Mouse (Mus musculus) forebrain, embryonic 11.5 days (tissue): ENCODE measurements around the gene Xylb. TPM values are rescaled to one million over a fixed set of nuclear protein-coding genes. Genes with fewer than 3 reads are reported as not detected.

Source experiments
- ATAC-seq: fragments of 200-750 bp; cut with Nextera tagmentation; replicated peaks from 2 replicates; pipeline ENCODE4 v1.8.0; 2017; ENCODE audit warnings: moderate TSS enrichment; ENCODE audit not compliant: low FRiP score
- DNase-seq: peaks from one replicate; pipeline ENCODE4 v3.0.0-alpha.2; 2017; ENCODE audit warnings: low spot score
- H3K27ac ChIP-seq: fragments of 300-500 bp; sonication (generic); 2 replicates; pipeline ENCODE4 v1.5.1; 2014; ENCODE audit warnings: low read depth, low read length
- H3K27me3 ChIP-seq: fragments of 300-500 bp; sonication (generic); 2 replicates; pipeline ENCODE4 v1.6.1; 2014; ENCODE audit warnings: mild to moderate bottlenecking, low read length, mixed read lengths; ENCODE audit not compliant: control insufficient read depth, insufficient read depth
- H3K36me3 ChIP-seq: fragments of 300-500 bp; sonication (generic); 2 replicates; pipeline ENCODE4 v1.6.1; 2014; ENCODE audit warnings: mild to moderate bottlenecking, low read length, moderate library complexity, mixed read lengths; ENCODE audit not compliant: control insufficient read depth, insufficient read depth
- H3K4me1 ChIP-seq: fragments of 300-500 bp; sonication (generic); replicated peaks from 2 replicates; pipeline ENCODE4 v1.6.1; 2014; ENCODE audit warnings: low read length, mixed read lengths; ENCODE audit not compliant: control insufficient read depth, insufficient read depth
- H3K4me2 ChIP-seq: fragments of 300-500 bp; sonication (generic); 2 replicates; pipeline ENCODE4 v1.6.1; 2014; ENCODE audit warnings: low read depth, mild to moderate bottlenecking, low read length, moderate library complexity, mixed read lengths; ENCODE audit not compliant: severe bottlenecking
- H3K4me3 ChIP-seq: fragments of 300-500 bp; sonication (generic); 2 replicates; pipeline ENCODE4 v1.5.1; 2014; ENCODE audit warnings: low read depth, low read length
- H3K9ac ChIP-seq: fragments of 300-500 bp; sonication (generic); 2 replicates; pipeline ENCODE4 v1.6.1; 2014; ENCODE audit warnings: low read length
- H3K9me3 ChIP-seq: fragments of 300-500 bp; sonication (generic); 2 replicates; pipeline ENCODE4 v1.6.1; 2016; ENCODE audit warnings: low read length, mixed read lengths; ENCODE audit not compliant: control insufficient read depth
- WGBS: fragments of 180-500 bp; shearing (Covaris S2); extraction: QIAGEN DNeasy Blood & Tissue Kit; methylation state at CpG from one replicate; pipeline ENCODE4 v1.1.7; 2014; 5-methylcytosine and 5-hydroxymethylcytosine counted together
- polyA plus RNA-seq: library from polyadenylated mRNA; unstranded; fragments of >200 nt; fragmentation: Nextera tagmentation; extraction: Ambion mirVana; gene quantifications from 2 replicates; pipeline ENCODE4 v1.2.1, GENCODE M21; 2014

Xylb gene
- polyA plus RNA-seq, 1 experiment from 2014 or later: 12.7 TPM

- H3K4me3 ChIP-seq: no peak overlapping the region
- H3K9ac ChIP-seq: no peak overlapping the region
- no peak overlapping the region for H3K4me2 ChIP-seq
- no peak for ATAC-seq
- 87% methylated on average over 12 of the region's 12 CpGs for WGBS
- H3K27me3 ChIP-seq: no peaks in the 10 kb centered on the region
- no peak overlapping the region for H3K27ac ChIP-seq
- H3K9me3 ChIP-seq: no peaks in the 10 kb centered on the region
- peaks cover 6% of the 10 kb centered on the region; the same call in 1 of the 2 replicates for H3K4me1 ChIP-seq
- no peaks in the 10 kb centered on the region; the same call in 1 of the 2 replicates for H3K36me3 ChIP-seq
- DNase-seq: no peak
Observed at GRCm38 (mm10) chr9:119419852-119420438, 62.8 kb downstream of the Xylb start.

GRCm38 (mm10) chr9:119425217-119425975 lies 68.2 kb downstream of the Xylb start:
- Histone ChIP-seq H3K4me1 (0 out of 2 replicates have a peak, but pooled peaks cover 4% of the 10 kb centered on the region), H3K4me2 (no peak overlapping the region), H3K36me3 (peaks cover 3% of the 10 kb centered on the region; the same call in 1 of the 2 replicates), H3K9ac (no peak overlapping the region), H3K4me3 (no peak overlapping the region), H3K27ac (no peak overlapping the region), H3K9me3 (no peaks in the 10 kb centered on the region), H3K27me3 (no peaks in the 10 kb centered on the region)
- ATAC-seq: no peak
- WGBS: 66% methylated on average over 7 of the region's 7 CpGs
- DNase-seq: no peak

- ATAC-seq (no peak), DNase-seq (no peak)
- Histone ChIP-seq H3K36me3 (peaks cover 4% of the 10 kb centered on the region; the same call in 1 of the 2 replicates), H3K9me3 (no peaks in the 10 kb centered on the region), H3K27ac (no peak overlapping the region), H3K4me3 (no peak overlapping the region), H3K27me3 (no peaks in the 10 kb centered on the region), H3K4me1 (0 out of 2 replicates have a peak, but pooled peaks cover 4% of the 10 kb centered on the region), H3K9ac (no peak overlapping the region), H3K4me2 (no peak overlapping the region)
- 91% methylated on average over 13 of the region's 13 CpGs for WGBS
Observed at GRCm38 (mm10) chr9:119425976-119426415, 68.8 kb downstream of the Xylb start.

GRCm38 (mm10) chr9:119426483-119426882 lies 69.3 kb downstream of the Xylb start:
- H3K4me1 ChIP-seq: 0 out of 2 replicates have a peak, but pooled peaks cover 4% of the 10 kb centered on the region
- ATAC-seq: no peak
- H3K4me3 ChIP-seq: no peak overlapping the region
- no peak overlapping the region for H3K9ac ChIP-seq
- H3K27me3 ChIP-seq: no peaks in the 10 kb centered on the region
- DNase-seq: no peak
- H3K4me2 ChIP-seq: no peak overlapping the region
- no peak overlapping the region for H3K27ac ChIP-seq
- WGBS: 83% methylated on average over 7 of the region's 7 CpGs
- peaks cover 6% of the 10 kb centered on the region; the same call in 1 of the 2 replicates for H3K36me3 ChIP-seq
- H3K9me3 ChIP-seq: no peaks in the 10 kb centered on the region

GRCm38 (mm10) chr9:119430311-119430710 lies 73.1 kb downstream of the Xylb start:
- H3K9ac ChIP-seq: no peak overlapping the region
- H3K4me2 ChIP-seq: no peak overlapping the region
- DNase-seq (peak; percentile 83), ATAC-seq (peak; percentile 55)
- H3K9me3 ChIP-seq: no peaks in the 10 kb centered on the region
- WGBS: 56% methylated on average over 7 of the region's 7 CpGs
- peaks cover 20% of the 10 kb centered on the region for H3K36me3 ChIP-seq
- H3K27me3 ChIP-seq: no peaks in the 10 kb centered on the region
- no peak overlapping the region for H3K4me3 ChIP-seq
- no peaks in the 10 kb centered on the region for H3K4me1 ChIP-seq
- no peak overlapping the region for H3K27ac ChIP-seq

GRCm38 (mm10) chr9:119435855-119436254 lies 78.7 kb downstream of the Xylb start:
- Histone ChIP-seq H3K4me2 (no peak overlapping the region), H3K9ac (no peak overlapping the region), H3K27me3 (no peaks in the 10 kb centered on the region), H3K36me3 (peaks cover 19% of the 10 kb centered on the region), H3K9me3 (no peaks in the 10 kb centered on the region), H3K4me3 (no peak overlapping the region), H3K27ac (no peak overlapping the region), H3K4me1 (no peaks in the 10 kb centered on the region)
- ATAC-seq: no peak
- 88% methylated on average over 2 of the region's 2 CpGs for WGBS
- DNase-seq: no peak

- ATAC-seq: no peak
- 90% methylated on average over 12 of the region's 12 CpGs for WGBS
- no peak for DNase-seq
- Histone ChIP-seq H3K9me3 (no peaks in the 10 kb centered on the region), H3K9ac (no peak overlapping the region), H3K27me3 (no peaks in the 10 kb centered on the region), H3K27ac (no peak overlapping the region), H3K36me3 (peaks cover 13% of the 10 kb centered on the region), H3K4me3 (no peak overlapping the region), H3K4me2 (no peak overlapping the region), H3K4me1 (no peaks in the 10 kb centered on the region)
Observed at GRCm38 (mm10) chr9:119438065-119438464, 80.9 kb downstream of the Xylb start.

GRCm38 (mm10) chr9:119438498-119439000 lies 81.4 kb downstream of the Xylb start:
- Histone ChIP-seq H3K27me3 (no peaks in the 10 kb centered on the region), H3K9ac (no peak overlapping the region), H3K27ac (no peak overlapping the region), H3K4me3 (no peak overlapping the region), H3K4me1 (no peaks in the 10 kb centered on the region), H3K4me2 (no peak overlapping the region), H3K36me3 (peaks cover 13% of the 10 kb centered on the region), H3K9me3 (no peaks in the 10 kb centered on the region)
- 94% methylated on average over 9 of the region's 9 CpGs for WGBS
- ATAC-seq: no peak
- no peak for DNase-seq
